Mouse (Mus musculus): ENCODE results near the gene Lpp.

Lpp gene

DNA sequence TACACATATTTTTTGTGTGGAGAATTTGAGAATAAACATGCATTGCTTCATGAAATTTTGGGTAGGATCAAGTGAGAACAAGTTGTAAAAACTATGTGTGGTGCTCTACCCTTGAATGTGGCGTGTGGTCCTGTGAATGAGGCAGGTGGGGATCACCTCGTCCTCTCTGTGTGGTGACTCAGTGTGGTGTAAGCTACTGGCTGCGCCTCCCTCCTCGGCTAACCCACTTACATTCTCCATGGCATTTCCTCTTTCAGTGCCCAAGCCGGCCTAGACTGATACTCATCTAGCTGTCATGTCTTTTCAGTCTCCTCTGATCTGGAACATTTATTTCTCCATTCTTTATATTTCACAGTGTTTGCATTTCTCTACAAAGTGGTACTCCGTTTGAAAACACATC is 81.5 kb downstream of the Lpp start:
- DNase-seq, result no peak

DNA sequence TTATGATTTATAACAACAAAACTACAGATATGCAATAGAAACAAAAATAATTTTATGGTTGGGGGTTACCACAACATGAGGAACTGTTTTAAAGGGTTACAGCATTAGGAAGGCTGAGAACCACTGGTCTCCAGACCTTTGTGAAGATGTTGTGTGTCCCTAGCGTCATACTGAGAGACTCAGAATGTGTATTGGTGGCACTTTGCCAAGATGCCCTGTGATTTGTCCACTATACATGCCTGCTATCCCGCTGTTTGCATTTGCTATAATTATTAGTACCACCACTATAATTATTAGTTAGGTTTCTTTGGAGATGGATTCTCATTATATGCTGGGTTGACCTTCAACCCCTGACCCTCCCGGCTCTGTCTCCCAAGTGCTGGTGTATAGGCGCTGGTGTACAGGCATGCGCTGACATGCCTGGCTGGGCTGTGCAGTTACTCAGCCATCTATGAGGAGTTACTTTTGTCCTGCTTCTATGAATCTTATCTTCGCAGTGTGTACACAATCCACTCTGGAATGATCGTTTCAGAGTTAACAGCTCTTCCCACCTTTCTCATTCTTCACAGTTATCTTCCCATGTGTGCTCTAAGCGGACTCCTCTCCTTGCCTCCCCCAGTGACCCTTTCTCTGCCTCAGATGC is 82.1 kb downstream of the Lpp start:
- no peak for DNase-seq

- no peak for DNase-seq
Observed at GRCm38 (mm10) chr16:24476911-24477401, 83.6 kb downstream of the Lpp start.

DNA sequence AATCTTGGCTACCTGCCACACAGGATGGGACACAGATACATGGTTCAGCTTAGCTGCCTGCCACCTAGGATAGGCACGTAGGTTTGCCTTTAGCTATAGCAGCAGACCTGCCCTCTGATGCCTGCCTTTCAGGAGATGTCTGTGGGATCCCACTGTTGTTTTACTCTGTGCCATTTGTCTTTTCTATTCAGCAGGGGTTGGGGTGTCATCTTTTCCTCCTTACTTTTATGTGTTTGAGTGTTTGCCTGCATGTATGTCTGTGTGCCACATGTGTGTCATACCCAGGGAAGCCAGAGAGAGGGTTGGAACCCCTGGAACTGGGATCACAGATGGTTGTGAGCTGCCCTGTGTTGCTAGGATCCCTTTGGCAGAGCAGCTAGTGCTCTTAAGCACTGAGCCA is 84.7 kb downstream of the Lpp start:
- DNase-seq, result no peak

- DNase-seq, result no peak
Observed at GRCm38 (mm10) chr16:24478851-24479250, 85.5 kb downstream of the Lpp start.

DNA sequence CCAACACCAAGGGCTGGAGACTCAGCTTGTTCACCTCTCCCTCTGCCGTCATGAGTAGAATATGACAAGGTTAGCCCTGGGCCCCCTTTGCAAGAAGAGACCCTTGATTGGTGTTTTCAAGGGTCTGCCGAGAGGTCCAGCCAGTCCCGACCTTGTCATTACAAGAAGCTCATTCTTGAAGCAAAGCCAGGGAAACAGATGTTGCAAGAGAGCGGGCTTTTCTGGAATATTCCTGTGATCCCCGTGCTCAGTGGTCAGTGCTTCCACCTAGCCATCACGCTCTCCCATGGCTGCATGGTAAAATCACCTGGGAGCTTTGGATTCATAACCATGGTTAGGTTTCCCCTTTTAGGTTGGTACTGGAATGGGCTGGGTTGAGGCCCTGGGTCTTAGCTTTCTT is 89.3 kb downstream of the Lpp start:
- DNase-seq, result no peak

DNA sequence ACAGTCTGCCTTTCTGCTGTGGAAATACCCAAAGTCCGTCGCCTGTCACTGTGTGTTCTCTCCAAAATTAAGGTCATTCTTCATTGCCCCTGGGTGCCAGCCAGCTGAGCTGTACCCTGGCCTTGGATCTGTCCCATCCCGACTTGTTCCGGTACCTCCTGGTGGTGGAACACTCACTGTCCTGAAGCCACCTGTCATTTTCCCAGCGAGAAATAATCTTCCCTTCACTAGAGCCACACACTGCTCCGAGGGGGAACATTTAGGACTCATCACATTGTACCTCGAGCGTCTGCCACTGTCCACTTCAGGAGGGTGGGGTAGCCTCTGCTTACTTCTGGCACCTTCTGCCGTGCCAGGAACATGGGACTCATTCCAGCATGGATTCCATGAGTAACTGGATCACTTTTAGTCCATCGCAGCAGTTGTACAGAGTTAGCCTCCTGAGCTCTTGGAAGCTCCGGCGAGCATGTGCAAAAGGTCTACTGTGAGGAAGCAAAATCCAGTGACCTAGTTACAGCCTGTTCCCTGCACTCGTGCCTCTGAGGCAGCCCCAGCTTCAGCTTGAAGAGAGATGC is 90.3 kb downstream of the Lpp start:
- DNase-seq, result no peak

DNA sequence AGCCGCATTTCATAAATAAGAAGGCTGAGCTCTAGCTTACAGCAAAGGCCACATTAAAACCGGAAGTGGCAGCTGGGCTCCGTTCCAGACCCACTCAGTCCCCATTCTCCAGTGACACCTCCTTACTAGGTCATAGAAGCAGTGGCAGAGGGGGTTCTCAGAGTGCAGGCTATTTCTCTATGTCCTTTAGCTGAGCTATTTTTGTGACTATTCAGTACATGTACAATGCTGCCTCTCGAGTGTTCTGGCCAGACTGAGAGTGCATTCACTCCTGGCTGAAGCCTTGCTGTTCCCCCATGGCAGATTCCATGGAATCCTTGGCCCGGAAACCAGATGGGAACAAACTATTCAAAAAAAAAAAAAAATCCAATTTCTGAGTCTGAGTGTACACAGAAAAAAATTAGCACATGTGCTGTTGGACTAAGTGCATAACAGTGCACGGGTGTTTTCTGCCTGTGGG is 94.5 kb downstream of the Lpp start:
- DNase-seq, result peak; percentile 28 to 48

DNA sequence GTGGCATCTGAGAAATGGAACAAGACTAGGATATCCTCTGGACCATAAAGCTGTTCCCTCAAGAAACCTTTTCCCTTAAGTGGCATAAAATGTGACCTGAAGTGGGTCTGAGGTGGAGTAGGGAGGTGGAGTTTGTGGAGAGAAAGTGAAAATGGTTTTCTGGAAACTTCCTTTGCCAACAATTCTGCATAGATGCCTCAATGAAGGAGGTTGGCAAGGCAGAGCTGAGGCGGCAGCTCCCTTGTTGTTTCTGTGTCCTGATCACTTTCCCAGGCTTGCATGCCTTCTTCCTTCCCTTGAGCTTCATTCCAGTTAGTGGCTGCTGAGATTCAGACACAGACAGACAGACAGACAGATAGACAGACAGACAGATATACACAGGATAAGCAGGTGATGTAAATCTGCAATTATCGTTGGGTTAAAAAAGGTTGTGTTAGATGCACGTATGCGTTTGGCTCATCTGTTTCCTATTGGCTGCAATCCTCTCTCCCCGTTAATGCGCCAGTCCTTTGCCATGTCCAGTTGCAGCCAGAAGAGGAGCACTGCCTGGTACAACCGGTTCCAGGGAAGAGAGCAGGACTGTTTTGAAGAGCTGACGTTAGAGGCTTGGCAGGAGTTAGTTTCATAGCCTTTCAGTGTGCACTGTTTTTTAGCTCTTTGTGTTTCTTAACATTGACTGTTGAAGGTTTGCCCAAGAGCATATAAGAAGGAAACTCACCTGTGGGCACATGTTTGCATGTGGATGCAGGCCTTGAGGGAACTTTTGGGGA is 96.4 kb downstream of the Lpp start:
- DNase-seq, result no peak

- no peak for DNase-seq
Observed at GRCm38 (mm10) chr16:24490751-24491485, 97.6 kb downstream of the Lpp start.

GRCm38 (mm10) chr16:24491486-24491758 is 98.1 kb downstream of the Lpp start:
- no peak for DNase-seq

- DNase-seq, result no peak
Observed at GRCm38 (mm10) chr16:24492194-24492940, 99.1 kb downstream of the Lpp start.

DNA sequence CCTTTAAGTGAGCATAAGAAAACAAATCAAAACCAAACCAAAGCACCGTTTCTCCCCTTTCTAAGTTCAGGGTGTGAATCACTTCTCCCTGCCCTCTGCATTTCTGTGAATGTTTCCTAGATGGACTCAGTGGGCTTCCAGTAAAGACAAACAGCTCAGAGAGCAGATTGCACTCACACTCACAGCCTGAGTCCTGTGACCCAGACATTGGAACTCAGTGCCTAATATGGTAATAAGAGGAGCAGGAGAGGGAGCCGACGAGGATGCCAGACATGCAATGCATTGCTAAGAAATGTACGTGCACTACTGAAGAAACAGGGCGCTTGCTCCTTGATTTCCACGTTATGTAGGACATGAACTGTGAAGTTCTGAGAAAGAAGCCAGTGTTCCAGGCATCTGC is 101.2 kb downstream of the Lpp start:
- DNase-seq, result no peak

DNA sequence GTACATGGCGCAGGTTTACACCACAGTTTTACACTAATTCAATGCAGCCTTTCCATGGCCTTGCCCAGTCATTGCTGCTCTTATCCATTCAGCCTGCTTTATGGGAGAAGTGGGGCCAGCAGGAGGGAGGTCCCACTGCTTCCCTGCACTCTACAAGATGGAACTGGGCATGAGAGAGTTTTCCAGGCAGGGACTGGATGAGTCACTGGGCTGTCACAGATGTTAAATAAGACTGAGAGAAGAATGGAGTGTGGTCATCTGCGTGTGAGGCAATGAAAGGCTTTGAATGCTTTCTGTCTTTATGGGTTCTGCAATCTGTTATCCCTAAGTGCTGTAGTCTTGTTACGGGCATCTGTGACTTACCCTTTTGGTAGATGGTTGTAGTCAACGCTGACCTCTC is 102.2 kb downstream of the Lpp start:
- no peak for DNase-seq

DNA sequence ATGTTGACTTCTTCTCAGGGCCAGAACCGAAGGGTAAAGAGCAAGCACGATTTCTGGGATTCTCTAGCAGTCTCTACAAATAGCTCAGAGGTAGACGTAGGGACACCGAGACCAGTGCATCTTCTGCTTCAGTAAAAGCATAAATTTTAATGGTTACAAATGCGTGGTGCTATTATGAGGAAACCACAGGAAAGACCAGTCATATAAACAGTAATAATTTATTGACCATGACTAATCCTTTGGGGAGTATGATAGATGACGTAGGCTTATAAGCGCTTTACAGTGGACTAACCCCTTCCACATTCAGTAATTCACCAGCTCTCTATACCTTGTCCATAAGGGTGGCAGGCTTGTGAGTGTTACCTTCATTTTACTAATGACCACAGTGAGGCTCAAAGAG is 103.3 kb downstream of the Lpp start:
- no peak for DNase-seq

GRCm38 (mm10) chr16:24497413-24497812 is 104.1 kb downstream of the Lpp start:
- DNase-seq, result no peak

GRCm38 (mm10) chr16:24498103-24498659 is 104.9 kb downstream of the Lpp start:
- no peak for DNase-seq

DNA sequence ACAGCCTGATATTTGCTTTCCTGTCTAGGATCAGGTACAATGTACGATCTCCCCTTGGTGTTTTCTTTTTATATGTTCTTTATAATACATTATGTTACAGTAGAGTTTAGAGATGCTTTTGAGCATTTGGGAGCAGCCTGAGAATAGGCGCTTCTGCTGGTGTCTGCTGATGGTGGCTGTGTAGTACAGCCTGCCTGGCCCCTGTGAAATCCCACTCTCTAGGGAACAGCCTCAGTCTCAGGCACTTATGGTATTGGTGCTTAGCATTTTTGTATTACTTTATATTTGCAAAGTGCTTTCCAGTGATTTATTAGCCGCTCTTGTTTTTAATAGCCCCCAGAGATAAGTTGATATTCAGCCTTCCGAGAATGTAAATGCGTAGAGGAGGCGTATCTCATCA is 107.9 kb downstream of the Lpp start:
- no peak for DNase-seq

- DNase-seq, result no peak
Observed at GRCm38 (mm10) chr16:24501628-24502294, 108.5 kb downstream of the Lpp start.

- DNase-seq, result no peak
Observed at GRCm38 (mm10) chr16:24502295-24502823, 109.1 kb downstream of the Lpp start.

DNA sequence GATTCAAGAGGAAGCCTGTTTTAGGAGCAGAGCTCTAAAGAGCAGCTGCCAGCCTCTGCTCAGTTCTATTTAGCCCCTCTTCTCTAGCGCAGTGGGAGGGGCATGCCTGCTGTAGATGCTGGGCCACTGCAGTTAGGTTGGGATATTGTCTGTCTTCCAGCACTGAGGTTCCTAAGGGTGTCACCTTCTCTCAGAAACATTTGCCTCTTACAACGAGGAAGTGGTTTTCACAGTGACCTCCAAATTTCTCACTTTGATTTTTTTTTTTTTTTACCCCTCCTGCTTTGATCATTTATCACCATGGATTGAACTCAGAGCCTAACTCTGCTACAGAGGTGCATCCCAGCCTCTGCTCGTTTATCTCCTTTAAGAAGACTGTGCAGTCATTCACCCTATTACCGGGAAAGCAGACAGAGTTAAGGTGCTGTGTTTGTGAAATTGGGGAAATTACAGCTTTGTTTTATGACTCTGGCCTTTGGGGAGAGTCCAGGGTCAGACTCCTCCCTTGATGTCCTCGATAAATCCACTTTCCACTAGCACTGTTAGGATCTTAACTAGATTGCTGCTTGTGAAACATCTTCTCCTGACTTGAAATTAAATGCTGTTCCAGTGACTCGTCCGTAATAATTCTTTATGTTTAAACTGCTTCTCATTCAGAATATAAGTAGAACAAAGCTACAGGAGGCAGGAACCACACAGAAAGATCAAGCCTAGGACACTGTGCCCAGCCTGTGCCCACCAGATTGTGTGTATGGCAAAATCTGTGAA is 111.7 kb downstream of the Lpp start:
- DNase-seq, result peak in 1 of 2 experiments; percentile 21
